Mouse (Mus musculus): ENCODE results near the gene 4930523C07Rik.

4930523C07Rik gene

GRCm38 (mm10) chr1:160044237-160045021 is at the start of gene 4930523C07Rik:
Gene 4930523C07Rik, plus strand, starts transcription at chr1:160044382.
- peak; percentile 26 to 34 for DNase-seq

- DNase-seq = no peak
Measured at GRCm38 (mm10) chr1:159997329-159997728, 46.9 kb upstream of the 4930523C07Rik start.

- no peak for DNase-seq
Measured at GRCm38 (mm10) chr1:159998349-159998748, 45.8 kb upstream of the 4930523C07Rik start.

GRCm38 (mm10) chr1:159999232-159999631 is 45.0 kb upstream of the 4930523C07Rik start:
- DNase-seq = no peak

- DNase-seq = no peak
Measured at GRCm38 (mm10) chr1:160005319-160005718, 38.9 kb upstream of the 4930523C07Rik start.

GRCm38 (mm10) chr1:160006919-160007588 is 37.1 kb upstream of the 4930523C07Rik start:
- DNase-seq = no peak

- DNase-seq = no peak
Measured at GRCm38 (mm10) chr1:160013042-160013441, 31.1 kb upstream of the 4930523C07Rik start.

GRCm38 (mm10) chr1:160024339-160024980 is 19.7 kb upstream of the 4930523C07Rik start:
- DNase-seq = no peak

GRCm38 (mm10) chr1:160025146-160025894 is 18.9 kb upstream of the 4930523C07Rik start:
- DNase-seq = no peak

- peak in 1 of 2 experiments; percentile 49 for DNase-seq
Measured at GRCm38 (mm10) chr1:160025895-160026255, 18.3 kb upstream of the 4930523C07Rik start.

- DNase-seq = peak in 1 of 2 experiments; percentile 35
Measured at GRCm38 (mm10) chr1:160027939-160028338, 16.2 kb upstream of the 4930523C07Rik start.

GRCm38 (mm10) chr1:160033948-160034598 is 10.1 kb upstream of the 4930523C07Rik start:
- no peak for DNase-seq

GRCm38 (mm10) chr1:160035561-160035960 is 8.6 kb upstream of the 4930523C07Rik start:
- DNase-seq = no peak

GRCm38 (mm10) chr1:160036996-160037521 is 7.1 kb upstream of the 4930523C07Rik start:
- DNase-seq = no peak

GRCm38 (mm10) chr1:160039951-160040645 is 4.1 kb upstream of the 4930523C07Rik start:
- DNase-seq = peak; percentile 35 to 80

- no peak for DNase-seq
Measured at GRCm38 (mm10) chr1:160041264-160041775, 2.9 kb upstream of the 4930523C07Rik start.

- no peak for DNase-seq
Measured at GRCm38 (mm10) chr1:160042351-160042750, 1.8 kb upstream of the 4930523C07Rik start.

- DNase-seq = no peak
Measured at GRCm38 (mm10) chr1:160043271-160043975, 759 bp upstream of the 4930523C07Rik start.

- DNase-seq = no peak
Measured at GRCm38 (mm10) chr1:160045056-160045715, 1.0 kb downstream of the 4930523C07Rik start.

GRCm38 (mm10) chr1:160045971-160046370 is 1.8 kb downstream of the 4930523C07Rik start:
- DNase-seq = no peak

All from cerebellum, postnatal 14 days (tissue).